Mouse (Mus musculus) MEL (cell line): ENCODE data around the gene Wdr38.

Experiments used
- CHD2 ChIP-seq: IDR thresholded peaks from 2 replicates; pipeline ENCODE4 v1.6.1; 2011; ENCODE audit warnings: low read length, improper control_type of control experiment
- CTCF ChIP-seq, 3 experiments: IDR thresholded peaks in 2 of 3; conservative IDR thresholded peaks in 1 of 3; 2 replicates each; pipeline ENCODE4 v1.5.1; 2011 to 2012; ENCODE audit warnings: low read length in 3 of 3, low read depth in 2 of 3, mild to moderate bottlenecking in 2 of 3, improper control_type of control experiment in 1 of 3, inconsistent platforms in 1 of 3, mixed read lengths in 1 of 3, moderate library complexity in 1 of 3; ENCODE audit not compliant: control insufficient read depth in 1 of 3, insufficient read depth in 1 of 3, poor library complexity in 1 of 3, severe bottlenecking in 1 of 3
- EP300 ChIP-seq, 2 experiments: IDR thresholded peaks; 2 replicates each; pipeline ENCODE4 v1.6.1; 2011; ENCODE audit warnings: improper control_type of control experiment in 2 of 2, low read length in 2 of 2, low read depth in 1 of 2, mild to moderate bottlenecking in 1 of 2
- ETS1 ChIP-seq: IDR thresholded peaks from 2 replicates; pipeline ENCODE4 v1.6.1; 2012; ENCODE audit warnings: low read depth, mild to moderate bottlenecking, inconsistent platforms, low read length, improper control_type of control experiment, moderate library complexity
- MAX ChIP-seq: IDR thresholded peaks from 2 replicates; pipeline ENCODE4 v1.6.1; 2011; ENCODE audit warnings: low read length, improper control_type of control experiment
- POLR2A ChIP-seq, 2 experiments: IDR thresholded peaks; 2 replicates each; pipeline ENCODE4 v1.6.1; 2011 to 2012; ENCODE audit warnings: low read length in 2 of 2, mild to moderate bottlenecking in 2 of 2, control low read depth in 1 of 2, improper control_type of control experiment in 1 of 2, low read depth in 1 of 2, moderate library complexity in 1 of 2; ENCODE audit not compliant: control insufficient read depth in 1 of 2, insufficient read depth in 1 of 2, poor library complexity in 1 of 2
- RAD21 ChIP-seq: IDR thresholded peaks from 2 replicates; pipeline ENCODE4 v1.6.1; 2011; ENCODE audit warnings: mild to moderate bottlenecking, low read depth, low read length, improper control_type of control experiment
- ZC3H11A ChIP-seq: IDR thresholded peaks from 2 replicates; pipeline ENCODE4 v1.6.1; 2012; ENCODE audit warnings: low read depth, mild to moderate bottlenecking, inconsistent platforms, low read length, improper control_type of control experiment

GRCm38 (mm10) chr2:39011264-39011663 lies 14.0 kb downstream of the Wdr38 start:
- TF ChIP-seq POLR2A (IDR thresholded peaks at IDR 0.05; ENCODE audit: control insufficient read depth in 1 of 2, insufficient read depth in 1 of 2, low read depth in 1 of 2, low read length in 2 of 2, poor library complexity in 1 of 2) (no peak), CTCF (IDR thresholded peaks at IDR 0.05 in 2 of 3, conservative IDR thresholded peaks at IDR 0.05 in 1 of 3; ENCODE audit: control insufficient read depth in 1 of 3, insufficient read depth in 1 of 3, low read depth in 2 of 3, low read length in 3 of 3, poor library complexity in 1 of 3, severe bottlenecking in 1 of 3) (no peak), CHD2 (no peak), RAD21 (no peak), MAX (no peak), ETS1 (no peak), ZC3H11A (no peak), EP300 (IDR thresholded peaks at IDR 0.05; ENCODE audit: low read depth in 1 of 2, low read length in 2 of 2) (no peak)
